ENCODE assay signal across 21 mouse cellular contexts in the genomic region with DNA sequence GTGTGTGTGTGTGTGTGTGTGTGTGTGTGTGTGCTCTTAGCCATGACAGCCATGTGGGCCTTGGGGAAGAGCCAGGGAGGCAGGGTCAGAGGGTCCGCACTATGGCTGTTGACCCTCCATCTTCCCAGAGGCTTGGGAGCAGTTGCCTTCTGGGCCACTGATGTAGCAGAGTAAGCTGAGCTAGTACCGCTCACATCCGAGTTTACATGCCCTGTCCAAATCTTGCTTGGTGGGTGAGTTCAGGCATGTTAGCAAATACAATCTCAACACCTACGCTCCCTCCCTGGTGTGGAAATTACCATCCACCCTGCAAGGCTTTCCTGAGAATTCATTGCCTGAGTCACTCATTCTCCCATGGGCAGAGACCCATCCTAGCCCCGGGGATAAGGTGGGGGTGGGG. TPM values are rescaled to one million over a fixed set of nuclear protein-coding genes. Genes with fewer than 3 reads are reported as not detected.
"Had no signal": no experiment of that assay in that cellular context is flagged by ENCODE, and none has a peak within 500 bp of the region (broad histone marks: within the 10 kb centered on the region; RNA-seq: fewer than 3 reads in every experiment).

No protein-coding gene starts in this region.

- H3K4me1 ChIP-seq: liver, embryonic 12.5 days; liver, embryonic 15.5 days; lung, embryonic 15.5 days; megakaryocyte, embryonic 14.5 days; midbrain, embryonic 13.5 days had no signal

- H3K9ac ChIP-seq: limb, embryonic 12.5 days; liver, embryonic 12.5 days; liver, embryonic 15.5 days; lung, embryonic 15.5 days; midbrain, embryonic 13.5 days had no signal

- H3K27ac ChIP-seq: limb, embryonic 12.5 days; liver, embryonic 12.5 days; liver, embryonic 15.5 days; lung, embryonic 15.5 days; midbrain, embryonic 10.5 days; midbrain, embryonic 13.5 days had no signal

- H3K27me3 ChIP-seq: limb, embryonic 12.5 days; lung, embryonic 15.5 days; midbrain, embryonic 13.5 days had no signal

- H3K9me3 ChIP-seq: limb, embryonic 12.5 days; liver, embryonic 12.5 days; liver, embryonic 15.5 days; lung, embryonic 15.5 days; midbrain, embryonic 10.5 days; midbrain, embryonic 13.5 days had no signal

- ATAC-seq: liver, embryonic 12.5 days; midbrain, embryonic 13.5 days; midbrain, embryonic 16.5 days had no signal

- H3K4me3 ChIP-seq: limb, embryonic 12.5 days; liver, embryonic 12.5 days; liver, embryonic 15.5 days; lung, embryonic 15.5 days; megakaryocyte, embryonic 14.5 days; midbrain, embryonic 10.5 days; midbrain, embryonic 13.5 days had no signal

- H3K36me3 ChIP-seq: limb, embryonic 12.5 days; liver, embryonic 12.5 days; liver, embryonic 15.5 days; lung, embryonic 15.5 days; midbrain, embryonic 10.5 days; midbrain, embryonic 13.5 days had no signal

- DNase-seq: kidney, adult 18-20 months; kidney, adult 9 months; kidney, postnatal 14 days; kidney, postnatal 4 days; liver; lung, adult 18-20 months; lung, postnatal 10 days; lung, postnatal 36 days; thymus, postnatal 25 days had no signal

- H3K4me2 ChIP-seq: limb, embryonic 12.5 days; liver, embryonic 12.5 days; liver, embryonic 15.5 days; lung, embryonic 15.5 days; midbrain, embryonic 13.5 days had no signal

RNA-seq across cellular contexts. Expression of a gene that starts 53.3 kb away (rescaled TPM):
- total RNA-seq: layer of hippocampus, adult 18-20 months had no signal
- polyA plus RNA-seq: limb, embryonic 12.5 days; midbrain, embryonic 10.5 days; midbrain, embryonic 13.5 days; midbrain, embryonic 16.5 days; neural tube, embryonic 11.5 days; neural tube, embryonic 14.5 days; thymus, postnatal 0 days had no signal
